Mouse (Mus musculus) neural tube, embryonic 15.5 days (tissue): Measurements from ENCODE around the gene Spen. TPM values are rescaled to one million over a fixed set of nuclear protein-coding genes. Genes with fewer than 3 reads are reported as not detected.

Source experiments
- ATAC-seq: fragments of 200-750 bp; cut with Nextera tagmentation; 2 replicates; pipeline ENCODE4 v1.8.0; 2017; ENCODE audit warnings: mild to moderate bottlenecking, moderate TSS enrichment, moderate library complexity; ENCODE audit not compliant: low FRiP score
- H3K27ac ChIP-seq: fragments of 300-500 bp; sonication (generic); replicated peaks from 2 replicates; pipeline ENCODE4 v1.5.1; 2015; ENCODE audit warnings: mild to moderate bottlenecking, inconsistent platforms
- H3K27me3 ChIP-seq: fragments of 300-500 bp; sonication (generic); replicated peaks from 2 replicates; pipeline ENCODE4 v1.6.1; 2015; ENCODE audit warnings: inconsistent platforms
- H3K36me3 ChIP-seq: fragments of 300-500 bp; sonication (generic); 2 replicates; pipeline ENCODE4 v1.6.1; 2015; ENCODE audit warnings: inconsistent platforms
- H3K4me1 ChIP-seq: fragments of 300-500 bp; sonication (generic); 2 replicates; pipeline ENCODE4 v1.6.1; 2015; ENCODE audit warnings: inconsistent platforms
- H3K4me2 ChIP-seq: fragments of 300-500 bp; sonication (generic); 2 replicates; pipeline ENCODE4 v1.6.1; 2015; ENCODE audit warnings: inconsistent platforms, mild to moderate bottlenecking, moderate library complexity
- H3K4me3 ChIP-seq: fragments of 300-500 bp; sonication (generic); replicated peaks from 2 replicates; pipeline ENCODE4 v1.5.1; 2015; ENCODE audit warnings: mild to moderate bottlenecking, inconsistent platforms
- H3K9ac ChIP-seq: fragments of 300-500 bp; sonication (generic); replicated peaks from 2 replicates; pipeline ENCODE4 v1.6.1; 2015; ENCODE audit warnings: mild to moderate bottlenecking, inconsistent platforms
- H3K9me3 ChIP-seq: fragments of 300-500 bp; sonication (generic); replicated peaks from 2 replicates; pipeline ENCODE4 v1.6.1; 2016; ENCODE audit warnings: inconsistent platforms
- WGBS: fragments of 180-500 bp; shearing (Covaris S2); methylation state at CpG from one replicate; pipeline ENCODE4 v1.1.7; 2015; ENCODE audit warnings: mixed read lengths; 5-methylcytosine and 5-hydroxymethylcytosine counted together
- polyA plus RNA-seq: library from polyadenylated mRNA; unstranded; fragments of >200 nt; fragmentation: Nextera tagmentation; extraction: Ambion mirVana; gene quantifications from 2 replicates; pipeline ENCODE4 v1.2.1, GENCODE M21; 2015

Gene Spen
- polyA plus RNA-seq, 1 experiment from 2014 or later = 13.4 TPM

DNA sequence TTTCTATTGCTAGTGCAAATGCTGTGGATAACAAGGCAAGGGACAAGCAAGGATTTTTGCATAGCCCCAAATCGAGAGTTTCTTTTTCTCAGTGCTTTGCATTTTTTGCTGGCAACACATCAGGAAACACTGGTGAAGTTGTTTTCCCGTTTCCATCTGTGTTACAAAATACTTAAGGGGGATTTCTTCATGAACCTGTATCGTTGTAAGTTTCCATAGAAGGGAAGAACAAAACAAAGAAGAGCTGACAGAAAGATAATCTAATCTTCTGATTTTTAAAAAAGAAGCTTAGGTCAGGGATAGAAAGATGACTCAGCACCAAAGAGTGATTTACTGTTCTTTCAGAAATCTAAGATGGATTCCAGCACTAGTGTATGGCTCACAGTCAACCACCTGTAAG lies 2.4 kb upstream of the Spen start:
- Histone ChIP-seq H3K9ac (no peak overlapping the region), H3K4me1 (peaks cover 17% of the 10 kb centered on the region), H3K9me3 (no peaks in the 10 kb centered on the region), H3K4me3 (no peak overlapping the region), H3K4me2 (no peak overlapping the region), H3K27ac (no peak overlapping the region), H3K27me3 (no peaks in the 10 kb centered on the region), H3K36me3 (no peaks in the 10 kb centered on the region)
- ATAC-seq = no peak
- 78% methylated on average over 3 of the region's 3 CpGs for WGBS

DNA sequence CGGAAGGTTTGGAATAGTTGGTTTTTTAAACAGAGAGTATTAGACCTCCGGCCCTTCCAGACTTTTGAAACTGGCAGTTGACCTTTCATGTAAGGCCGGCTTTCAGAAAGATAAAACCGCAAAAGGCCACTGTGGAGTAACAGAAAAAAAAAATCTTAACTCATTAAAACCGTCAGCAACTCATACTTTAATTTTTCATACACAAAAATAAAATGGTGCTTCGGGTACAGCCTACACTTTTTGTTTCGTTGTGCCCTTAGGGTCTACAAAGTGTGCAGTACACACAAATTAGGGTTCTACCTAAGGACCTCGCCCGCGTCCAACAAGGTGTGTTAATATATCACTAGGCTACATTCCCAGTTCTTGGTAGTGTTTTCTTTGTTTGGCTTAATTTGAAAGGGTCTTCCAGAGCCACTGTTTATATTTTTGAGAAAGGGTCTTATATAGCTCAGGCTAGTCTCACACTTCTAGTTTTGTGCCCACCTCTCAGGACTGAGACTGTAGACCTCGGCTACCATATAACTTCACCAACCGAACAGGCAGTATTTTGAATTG lies 893 bp upstream of the Spen start:
- peaks cover 19% of the 10 kb centered on the region for H3K4me1 ChIP-seq
- 47% methylated on average over 12 of the region's 12 CpGs for WGBS

DNA sequence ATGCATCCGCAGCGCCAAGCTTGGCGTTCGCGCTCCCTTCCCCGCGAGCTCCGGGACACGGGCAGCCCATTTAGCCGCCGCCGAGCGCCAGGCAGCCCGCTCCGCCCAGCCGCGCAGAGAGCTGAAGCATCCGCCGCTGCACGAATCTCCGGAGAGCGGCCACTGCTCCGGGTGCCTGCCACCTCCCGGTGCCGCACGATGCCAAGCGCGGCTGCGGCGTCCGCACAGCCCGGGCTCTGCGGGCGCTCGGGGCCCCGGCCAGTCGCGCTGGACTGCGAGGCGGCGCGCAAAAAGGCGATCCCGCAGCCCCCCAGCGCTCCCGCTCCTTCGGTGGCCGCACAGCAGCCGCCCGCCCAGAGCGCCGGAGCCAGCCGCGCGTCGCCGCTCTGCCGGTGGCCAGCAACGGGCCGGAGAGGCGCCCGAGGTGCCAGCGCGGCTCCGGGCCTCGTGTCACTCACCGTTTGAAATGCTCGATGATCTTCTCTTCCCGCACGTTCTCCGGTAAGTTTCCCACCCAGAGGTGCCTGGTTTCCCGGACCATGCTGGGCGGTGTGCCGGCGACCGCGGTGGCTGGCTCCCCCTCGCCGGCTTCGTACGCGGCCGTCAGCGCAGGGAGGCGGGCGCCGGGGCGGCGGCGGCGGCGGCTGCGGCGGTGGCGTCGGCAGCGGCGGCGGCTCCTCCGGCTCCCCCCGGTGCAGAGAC lies 540 bp downstream of the Spen start:
- peak overlapping the region; percentile 93 for H3K9ac ChIP-seq
- no peaks in the 10 kb centered on the region for H3K36me3 ChIP-seq
- peak overlapping the region; percentile 97 for H3K27ac ChIP-seq
- no peaks in the 10 kb centered on the region for H3K27me3 ChIP-seq
- peak; percentile 13 for ATAC-seq
- H3K4me1 ChIP-seq = peaks cover 31% of the 10 kb centered on the region
- peak overlapping the region; percentile 76 for H3K4me2 ChIP-seq
- H3K4me3 ChIP-seq = peak overlapping the region; percentile 89
- no peaks in the 10 kb centered on the region for H3K9me3 ChIP-seq
- under 1% methylated on average over 90 of the region's 101 CpGs for WGBS

More for the DNA sequence above, 893 bp upstream of the Spen start:
- Histone ChIP-seq H3K36me3 (no peaks in the 10 kb centered on the region), H3K27me3 (no peaks in the 10 kb centered on the region), H3K4me2 (peak overlapping the region; percentile 76), H3K27ac (peak overlapping the region; percentile 97), H3K9me3 (no peaks in the 10 kb centered on the region), H3K9ac (peak overlapping the region; percentile 74), H3K4me3 (peak overlapping the region; percentile 89)
- ATAC-seq = no peak

DNA sequence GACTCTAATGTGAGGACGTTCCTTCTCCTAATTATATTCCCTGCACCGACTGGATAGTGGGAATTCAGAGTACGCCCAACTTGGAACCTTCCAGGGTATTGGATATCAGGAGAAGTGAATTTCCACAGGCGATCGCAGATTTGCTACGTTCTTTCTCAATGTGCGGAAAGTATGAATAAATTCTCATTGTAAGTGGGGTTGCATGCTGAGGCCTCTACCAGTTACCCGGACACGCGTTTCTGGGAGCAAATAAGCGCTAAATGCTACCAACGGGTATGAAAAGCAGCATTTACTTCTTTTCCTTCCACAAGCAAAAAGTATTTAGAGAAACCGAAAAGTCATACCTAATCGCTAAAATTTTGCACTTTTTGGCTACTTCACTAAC lies 1.2 kb downstream of the Spen start:
- peak overlapping the region; percentile 97 for H3K27ac ChIP-seq
- no peaks in the 10 kb centered on the region for H3K27me3 ChIP-seq
- no peaks in the 10 kb centered on the region for H3K9me3 ChIP-seq
- H3K36me3 ChIP-seq = no peaks in the 10 kb centered on the region
- H3K4me3 ChIP-seq = peak overlapping the region; percentile 89
- ATAC-seq = no peak
- peak overlapping the region; percentile 76 for H3K4me2 ChIP-seq
- peaks cover 35% of the 10 kb centered on the region for H3K4me1 ChIP-seq
- WGBS = 0% methylated on average over 14 of the region's 14 CpGs
- peak overlapping the region; percentile 93 for H3K9ac ChIP-seq

DNA sequence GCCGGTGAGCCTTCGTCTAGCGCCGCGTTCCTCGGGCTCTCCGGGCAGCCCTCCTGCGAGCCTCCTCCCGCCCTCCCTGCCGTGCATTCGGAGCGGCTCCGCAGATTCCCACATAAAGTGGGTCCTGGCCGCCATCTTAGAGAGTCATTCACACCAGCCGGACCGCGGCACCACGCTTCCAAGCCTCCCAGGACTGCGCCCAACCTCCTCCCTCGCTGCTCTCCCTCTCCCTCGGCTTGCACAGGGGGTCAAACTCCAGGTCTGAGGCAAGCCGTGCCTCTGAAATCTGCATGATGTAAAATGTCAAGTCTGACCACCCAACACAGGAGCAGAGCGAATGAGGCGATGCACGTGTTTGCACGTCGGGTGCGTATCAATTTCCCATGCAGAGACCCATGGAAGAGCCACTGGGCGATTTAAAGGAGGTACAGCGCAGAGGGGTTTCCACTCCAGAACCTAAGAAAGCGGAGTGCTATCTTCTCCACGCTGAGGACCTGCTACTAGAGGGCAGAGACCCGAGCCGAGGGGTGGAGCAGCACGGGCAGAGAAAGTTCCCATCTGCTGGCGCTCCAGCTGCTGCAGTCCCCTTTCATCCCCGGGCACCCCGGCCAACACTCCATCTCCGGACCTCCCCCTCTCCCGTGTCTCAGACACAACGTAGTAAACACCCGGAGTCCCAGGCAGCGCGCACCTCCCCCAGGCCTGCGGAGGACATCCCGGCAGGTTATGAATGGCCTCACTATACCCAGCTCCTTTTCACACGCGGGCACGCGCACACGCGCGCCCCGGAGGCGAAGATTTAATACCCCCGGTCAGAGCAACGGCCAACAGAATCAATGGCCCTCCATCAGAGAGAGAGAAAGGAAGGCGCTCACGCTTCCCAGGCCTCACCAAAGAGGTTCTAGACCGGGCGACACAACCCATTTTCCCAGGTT lies 1.8 kb downstream of the Spen start:
- H3K9ac ChIP-seq = peak overlapping the region; percentile 93
- under 1% methylated on average over 61 of the region's 61 CpGs for WGBS
- no peaks in the 10 kb centered on the region for H3K9me3 ChIP-seq

DNA sequence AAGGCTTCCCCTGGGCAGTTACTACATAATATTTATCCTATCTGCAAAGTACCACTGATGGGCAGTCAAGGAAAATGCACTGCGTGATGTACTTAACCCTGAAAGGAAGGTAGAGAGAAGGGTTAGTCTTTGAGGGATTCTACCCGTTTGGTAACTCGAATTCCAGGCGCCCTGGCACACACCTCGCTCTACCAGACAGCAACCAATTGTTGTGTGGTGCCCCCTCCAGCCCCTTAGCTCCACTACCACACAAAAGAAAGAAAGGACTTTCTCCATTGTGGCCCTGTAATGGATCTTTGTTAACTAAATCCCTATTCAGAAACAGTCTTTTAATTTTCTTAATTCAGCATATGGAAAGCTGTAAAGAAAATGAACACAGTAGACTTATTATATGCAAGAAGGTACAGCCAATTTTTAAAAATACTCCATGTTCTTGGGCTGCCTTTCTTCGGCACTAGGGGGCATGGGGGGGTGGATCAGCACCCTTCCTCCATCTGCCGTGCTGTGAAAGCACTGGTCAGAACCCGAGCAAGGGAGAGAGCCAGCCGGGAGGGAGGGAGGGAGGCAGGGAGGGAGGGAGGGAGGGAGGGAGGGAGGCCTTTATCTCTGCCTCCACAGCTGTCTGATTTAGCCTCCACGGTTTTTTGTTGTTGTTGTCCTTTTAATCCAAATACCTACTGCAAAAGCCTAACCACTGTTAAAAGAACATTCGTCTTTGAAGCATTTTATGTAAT lies 3.3 kb downstream of the Spen start:
- H3K9ac ChIP-seq = peak overlapping the region; percentile 93
- H3K4me2 ChIP-seq = peak overlapping the region; percentile 76
- no peaks in the 10 kb centered on the region for H3K36me3 ChIP-seq
- H3K4me1 ChIP-seq = peaks cover 45% of the 10 kb centered on the region
- ATAC-seq = no peak; the same call in 1 of the 2 replicates
- H3K27ac ChIP-seq = peak overlapping the region; percentile 97
- no peaks in the 10 kb centered on the region for H3K27me3 ChIP-seq
- 6% methylated on average over 9 of the region's 11 CpGs for WGBS
- no peaks in the 10 kb centered on the region for H3K9me3 ChIP-seq
- peak overlapping the region; percentile 89 for H3K4me3 ChIP-seq

More for the DNA sequence above, 1.8 kb downstream of the Spen start:
- Histone ChIP-seq H3K27ac (peak overlapping the region; percentile 97), H3K27me3 (no peaks in the 10 kb centered on the region), H3K4me1 (peaks cover 41% of the 10 kb centered on the region), H3K36me3 (no peaks in the 10 kb centered on the region), H3K4me3 (peak overlapping the region; percentile 89), H3K4me2 (peak overlapping the region; percentile 76)
- ATAC-seq = peak; percentile 58

DNA sequence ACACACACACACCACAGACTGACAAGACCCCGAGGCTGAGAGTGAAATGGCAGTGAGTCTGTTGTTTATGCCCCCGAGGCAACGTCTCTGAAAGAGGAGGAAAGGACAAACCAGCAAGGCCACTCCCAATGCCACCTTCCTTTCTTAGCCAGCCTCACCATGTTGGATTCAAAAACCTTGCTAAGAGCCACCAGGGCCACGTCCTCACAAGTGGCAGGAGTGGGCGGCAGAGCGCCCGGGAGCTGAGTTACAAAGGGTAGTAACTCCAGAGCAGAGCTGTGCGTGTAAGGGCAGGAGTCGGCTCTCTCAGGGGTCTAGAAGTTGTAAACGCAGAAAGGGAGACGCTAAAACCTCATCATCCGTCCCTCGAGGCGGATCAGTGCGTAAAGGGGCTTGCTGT lies 7.4 kb downstream of the Spen start:
- Histone ChIP-seq H3K4me1 (peaks cover 46% of the 10 kb centered on the region), H3K4me2 (no peak overlapping the region), H3K27ac (no peak overlapping the region), H3K9me3 (no peaks in the 10 kb centered on the region), H3K36me3 (no peaks in the 10 kb centered on the region), H3K4me3 (no peak overlapping the region), H3K9ac (no peak overlapping the region), H3K27me3 (no peaks in the 10 kb centered on the region)
- 74% methylated on average over 15 of the region's 15 CpGs for WGBS
- ATAC-seq = no peak

DNA sequence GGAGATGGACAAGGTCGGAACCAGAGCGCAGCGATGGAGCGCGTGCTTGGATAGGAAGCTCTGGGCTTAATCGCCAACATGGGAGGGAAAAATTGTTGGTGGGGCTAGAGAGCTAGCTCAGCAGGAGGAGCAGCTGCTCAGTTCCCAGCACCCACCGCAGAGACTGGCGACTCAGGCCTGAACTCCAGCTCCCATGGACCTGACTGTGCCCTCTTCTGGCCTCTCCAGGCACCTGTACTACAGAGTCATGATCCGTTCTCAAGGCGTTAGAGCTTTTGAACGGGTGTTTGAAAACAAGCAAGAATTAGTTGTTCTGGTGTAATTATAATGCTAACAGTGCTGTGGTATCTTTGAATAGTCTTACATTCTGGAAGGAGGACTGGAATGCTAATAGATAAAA lies 9.5 kb downstream of the Spen start:
- no peaks in the 10 kb centered on the region for H3K36me3 ChIP-seq
- H3K4me3 ChIP-seq = no peak overlapping the region
- no peak overlapping the region for H3K4me2 ChIP-seq
- peaks cover 44% of the 10 kb centered on the region for H3K4me1 ChIP-seq
- no peak for ATAC-seq
- H3K9ac ChIP-seq = no peak overlapping the region
- H3K27ac ChIP-seq = no peak overlapping the region
- no peaks in the 10 kb centered on the region for H3K27me3 ChIP-seq
- no peaks in the 10 kb centered on the region for H3K9me3 ChIP-seq
- 86% methylated on average over 11 of the region's 11 CpGs for WGBS

DNA sequence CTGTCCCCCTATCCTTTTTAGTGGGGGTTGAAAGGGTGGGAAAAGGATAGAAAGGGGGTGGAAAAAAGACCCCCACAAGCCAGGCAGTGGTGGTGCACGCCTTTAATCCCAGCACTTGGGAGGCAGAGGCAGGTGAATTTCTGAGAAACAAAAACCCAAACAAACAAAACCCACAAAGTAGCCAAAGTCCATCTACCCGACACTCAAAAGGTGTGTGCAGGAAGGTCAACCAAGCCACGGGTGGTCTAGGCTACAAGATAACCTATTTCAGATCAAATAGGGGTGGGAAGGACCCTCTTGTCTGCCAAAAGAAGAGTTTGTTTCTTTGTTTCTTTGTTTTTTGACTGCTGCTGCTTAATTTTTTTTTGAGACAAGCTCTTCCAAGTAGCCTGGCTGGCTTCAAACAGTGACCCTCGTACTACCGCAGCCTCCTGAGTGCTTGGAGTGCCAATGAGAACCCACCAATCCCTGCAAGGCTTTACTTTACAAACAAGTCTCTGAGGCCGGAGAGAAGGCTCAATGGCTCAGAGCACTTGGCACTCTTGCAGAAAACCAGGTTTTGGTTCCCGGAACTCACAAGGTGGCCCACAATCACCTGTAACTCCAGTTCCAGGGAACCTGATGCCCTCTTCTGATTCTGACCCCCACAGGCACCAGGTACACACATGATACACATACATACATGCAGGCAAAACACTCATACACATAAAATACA lies 11.3 kb downstream of the Spen start:
- Histone ChIP-seq H3K9me3 (no peaks in the 10 kb centered on the region), H3K4me1 (peaks cover 36% of the 10 kb centered on the region), H3K4me2 (no peak overlapping the region), H3K27me3 (no peaks in the 10 kb centered on the region), H3K36me3 (peaks cover 1% of the 10 kb centered on the region), H3K27ac (no peak overlapping the region), H3K9ac (no peak overlapping the region), H3K4me3 (no peak overlapping the region)
- 81% methylated on average over 7 of the region's 7 CpGs for WGBS
- no peak for ATAC-seq

DNA sequence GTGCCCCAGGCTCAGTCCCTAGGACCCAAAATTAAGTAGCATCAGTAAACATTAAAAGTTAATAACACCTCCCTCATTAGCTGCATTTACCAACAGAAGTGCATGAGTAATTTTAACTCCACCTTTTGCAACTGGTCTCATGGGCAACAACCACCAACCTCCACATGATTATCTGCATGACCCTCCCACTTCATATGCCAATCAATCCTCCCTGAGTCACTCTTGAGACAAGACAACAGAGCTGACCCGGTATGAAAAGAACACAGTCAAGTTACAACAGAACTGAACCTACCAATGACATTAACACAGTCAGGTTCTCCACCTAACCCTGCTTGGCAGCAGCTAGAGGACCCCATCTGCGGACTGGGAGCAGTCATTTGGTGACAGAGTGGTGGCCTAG lies 12.5 kb downstream of the Spen start:
- Histone ChIP-seq H3K4me2 (no peak overlapping the region), H3K4me3 (no peak overlapping the region), H3K27me3 (no peaks in the 10 kb centered on the region), H3K4me1 (peaks cover 29% of the 10 kb centered on the region), H3K36me3 (peaks cover 13% of the 10 kb centered on the region), H3K9ac (no peak overlapping the region), H3K9me3 (no peaks in the 10 kb centered on the region), H3K27ac (no peak overlapping the region)
- WGBS = 60% methylated on average over 2 of the region's 2 CpGs
- no peak for ATAC-seq

DNA sequence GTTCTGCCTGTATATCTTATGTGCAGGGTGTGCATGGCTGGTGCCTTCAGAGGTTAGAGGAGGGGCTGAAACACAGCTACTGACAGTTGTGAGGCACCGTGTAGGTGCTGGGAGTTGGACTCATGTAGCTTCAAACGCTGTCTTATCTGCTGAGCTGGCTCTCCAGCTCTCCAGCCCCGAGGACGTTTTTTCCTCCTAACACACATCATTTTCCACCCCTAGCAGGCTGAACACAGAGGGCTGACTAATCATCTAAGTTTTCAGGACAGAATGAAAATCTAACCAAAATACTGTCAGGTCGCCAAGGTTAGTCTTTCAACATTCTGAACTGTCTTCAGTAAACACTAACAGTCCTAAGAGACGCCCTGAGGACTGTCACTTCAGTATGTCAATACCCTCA lies 13.7 kb downstream of the Spen start:
- H3K36me3 ChIP-seq = peaks cover 25% of the 10 kb centered on the region
- H3K4me2 ChIP-seq = no peak overlapping the region
- no peak overlapping the region for H3K4me3 ChIP-seq
- peaks cover 27% of the 10 kb centered on the region for H3K4me1 ChIP-seq
- H3K9me3 ChIP-seq = no peaks in the 10 kb centered on the region
- ATAC-seq = no peak
- H3K27me3 ChIP-seq = no peaks in the 10 kb centered on the region
- 74% methylated on average over 6 of the region's 6 CpGs for WGBS
- no peak overlapping the region for H3K9ac ChIP-seq
- H3K27ac ChIP-seq = no peak overlapping the region
